Mouse (Mus musculus) cerebellum, postnatal 10 days (tissue): Measurements from ENCODE around the gene Hoxa7.
A peak's percentile ranks its signal among the peaks of the same experiment; 100 is the strongest.

Experiments
- DNase-seq, 2 experiments: peaks; one replicate each; pipeline ENCODE4 v3.0.0; 2021; ENCODE audit warnings: mixed read lengths in 2 of 2

The Hoxa7 gene

DNA sequence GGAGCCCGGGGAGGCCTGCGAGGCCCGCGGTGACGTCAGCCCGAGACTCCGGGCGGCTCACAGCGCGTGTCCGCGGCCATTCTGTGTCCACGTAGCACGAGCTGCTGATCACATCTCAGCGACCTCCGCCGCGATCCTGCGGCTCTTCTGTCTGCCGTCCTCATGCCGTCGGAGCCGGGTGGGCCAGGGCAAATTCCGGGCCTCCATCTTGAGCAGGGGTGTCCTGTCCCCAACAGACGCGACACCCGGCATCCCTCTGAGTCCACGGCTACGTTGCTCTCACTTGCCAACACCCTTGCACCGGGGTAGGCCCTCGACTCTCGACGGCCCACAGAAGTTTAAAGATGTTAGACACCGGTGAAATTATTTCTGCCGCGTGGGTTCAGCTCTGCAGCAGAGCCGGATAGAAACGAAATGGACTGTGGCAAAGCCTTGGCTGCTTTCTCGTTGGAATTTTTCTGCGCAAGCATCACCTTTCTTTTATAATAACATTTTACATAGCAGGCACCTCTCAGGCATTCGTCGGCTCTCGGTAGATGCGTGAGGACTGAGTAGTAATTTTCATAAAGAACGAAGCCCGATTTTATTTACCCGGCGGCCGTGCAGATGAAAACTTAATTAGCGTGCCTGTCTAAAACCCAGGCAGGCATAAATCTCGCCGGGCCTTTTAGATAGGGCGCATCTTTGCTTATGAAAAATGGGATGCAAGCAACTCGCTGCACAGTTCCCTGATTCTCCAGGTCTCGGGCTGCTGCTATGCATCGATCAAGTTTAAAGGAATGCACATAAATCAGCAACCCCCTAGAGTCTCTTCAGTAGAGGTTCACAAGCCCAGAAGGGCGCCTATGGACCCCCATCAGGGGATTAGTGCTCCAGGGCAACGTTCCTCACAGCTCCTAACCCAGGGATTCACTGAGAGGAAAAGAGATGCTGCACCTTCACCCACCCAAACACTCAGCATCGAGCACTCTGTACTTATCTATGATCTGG lies 32.2 kb upstream of the Hoxa7 start:
- DNase-seq, result peak in 1 of 2 experiments; percentile 62

DNA sequence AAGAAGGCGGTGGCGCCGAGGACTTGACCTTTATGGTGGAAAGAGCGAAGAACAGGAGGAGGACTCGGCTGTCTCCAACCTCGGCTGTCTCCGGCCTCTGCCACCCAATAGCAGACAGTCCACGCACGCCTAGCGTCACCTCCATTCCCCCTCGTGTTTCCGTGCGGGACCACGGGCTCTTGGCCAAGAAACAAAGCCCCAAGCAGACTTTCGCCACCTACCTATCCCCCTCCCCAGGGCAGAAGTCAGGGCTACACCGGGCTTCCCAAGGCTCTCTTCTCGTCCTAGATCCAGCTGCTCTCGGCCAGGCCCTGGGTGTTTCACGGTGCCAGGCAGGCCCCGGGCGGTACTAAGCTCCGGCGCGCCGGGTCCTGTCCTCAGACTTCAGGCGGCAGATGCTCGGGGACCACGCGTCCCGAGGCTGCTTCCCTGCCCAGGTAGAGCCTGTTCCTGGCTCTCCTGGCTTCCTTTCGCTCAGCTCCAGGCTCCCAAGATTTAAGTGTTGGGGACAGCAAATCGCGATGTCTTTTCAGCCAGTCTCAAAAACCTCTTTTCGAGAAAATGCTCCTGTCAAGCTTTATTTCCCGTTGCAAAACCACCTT lies 31.2 kb upstream of the Hoxa7 start:
- peak in 1 of 2 experiments; percentile 46 for DNase-seq

- DNase-seq, result no peak
Observed at GRCm38 (mm10) chr6:52252016-52252774, 30.5 kb upstream of the Hoxa7 start.

- no peak for DNase-seq
Observed at GRCm38 (mm10) chr6:52251177-52251879, 29.7 kb upstream of the Hoxa7 start.

- DNase-seq, result no peak
Observed at GRCm38 (mm10) chr6:52249826-52250225, 28.2 kb upstream of the Hoxa7 start.

- no peak for DNase-seq
Observed at GRCm38 (mm10) chr6:52249415-52249738, 27.7 kb upstream of the Hoxa7 start.

DNA sequence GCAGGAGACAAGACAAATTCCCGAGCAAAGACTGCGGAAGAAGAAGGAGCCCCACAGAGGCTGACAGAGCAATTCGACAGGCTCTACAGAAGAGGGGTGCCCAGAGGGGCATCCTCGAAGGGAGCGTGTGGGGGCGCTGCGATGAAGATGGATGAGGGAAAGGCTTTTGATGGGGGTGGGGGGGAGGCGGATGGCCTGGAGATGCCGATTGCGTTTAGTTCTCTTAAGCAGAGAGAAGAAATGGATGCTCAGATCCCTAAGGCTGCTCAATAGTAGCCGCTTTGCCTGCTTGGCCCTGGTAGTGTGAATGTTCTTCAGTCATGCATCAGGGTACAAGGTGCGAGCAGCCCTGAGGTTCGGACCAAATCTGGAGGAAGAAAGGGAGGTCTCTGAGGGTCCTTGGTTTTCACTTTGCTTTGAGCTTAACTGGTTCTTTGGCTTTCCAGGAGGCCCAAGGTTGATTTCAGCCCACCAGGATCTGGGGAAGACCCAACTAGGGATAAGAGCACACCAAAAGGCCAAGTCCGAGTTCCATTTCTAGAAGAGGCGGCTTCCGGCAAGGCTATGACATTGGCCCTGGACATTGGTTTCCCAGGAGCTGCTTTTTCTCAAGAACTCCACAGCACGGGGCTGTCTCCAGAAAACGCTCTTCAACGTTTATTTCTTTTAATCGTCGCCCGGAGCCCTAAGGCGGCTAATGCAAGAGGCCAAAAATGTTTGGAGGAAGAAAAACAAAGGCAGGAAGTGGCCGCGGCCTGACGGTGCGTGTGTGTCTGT lies 27.2 kb upstream of the Hoxa7 start:
- DNase-seq, result no peak

GRCm38 (mm10) chr6:52247766-52248637 lies 26.3 kb upstream of the Hoxa7 start:
- no peak for DNase-seq

GRCm38 (mm10) chr6:52246916-52247315 lies 25.3 kb upstream of the Hoxa7 start:
- no peak for DNase-seq

DNA sequence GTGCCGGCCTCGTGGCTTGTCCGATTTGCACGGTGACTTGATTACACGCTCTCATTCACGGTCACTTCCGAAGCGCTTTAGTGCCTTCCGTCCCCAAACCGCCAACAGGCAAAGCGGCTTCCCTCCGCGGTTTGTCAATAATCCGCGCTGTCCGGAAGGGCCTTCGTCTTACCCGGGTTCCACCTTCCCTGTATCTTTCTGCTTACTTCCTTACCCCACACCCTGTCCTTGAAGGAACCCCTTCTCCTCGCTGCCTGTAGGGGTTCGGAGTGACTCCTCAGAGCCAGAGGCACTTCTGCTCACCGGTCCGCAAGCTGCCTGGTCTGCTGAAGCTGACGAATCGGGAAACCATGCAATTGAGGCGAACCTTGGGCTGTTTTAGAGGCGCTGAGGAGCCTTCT lies 24.7 kb upstream of the Hoxa7 start:
- no peak for DNase-seq

- DNase-seq, result no peak
Observed at GRCm38 (mm10) chr6:52245757-52246142, 24.1 kb upstream of the Hoxa7 start, which contains the start of gene Hoxa11. TSS of gene Hoxa11 (minus strand) at chr6:52245810.

DNA sequence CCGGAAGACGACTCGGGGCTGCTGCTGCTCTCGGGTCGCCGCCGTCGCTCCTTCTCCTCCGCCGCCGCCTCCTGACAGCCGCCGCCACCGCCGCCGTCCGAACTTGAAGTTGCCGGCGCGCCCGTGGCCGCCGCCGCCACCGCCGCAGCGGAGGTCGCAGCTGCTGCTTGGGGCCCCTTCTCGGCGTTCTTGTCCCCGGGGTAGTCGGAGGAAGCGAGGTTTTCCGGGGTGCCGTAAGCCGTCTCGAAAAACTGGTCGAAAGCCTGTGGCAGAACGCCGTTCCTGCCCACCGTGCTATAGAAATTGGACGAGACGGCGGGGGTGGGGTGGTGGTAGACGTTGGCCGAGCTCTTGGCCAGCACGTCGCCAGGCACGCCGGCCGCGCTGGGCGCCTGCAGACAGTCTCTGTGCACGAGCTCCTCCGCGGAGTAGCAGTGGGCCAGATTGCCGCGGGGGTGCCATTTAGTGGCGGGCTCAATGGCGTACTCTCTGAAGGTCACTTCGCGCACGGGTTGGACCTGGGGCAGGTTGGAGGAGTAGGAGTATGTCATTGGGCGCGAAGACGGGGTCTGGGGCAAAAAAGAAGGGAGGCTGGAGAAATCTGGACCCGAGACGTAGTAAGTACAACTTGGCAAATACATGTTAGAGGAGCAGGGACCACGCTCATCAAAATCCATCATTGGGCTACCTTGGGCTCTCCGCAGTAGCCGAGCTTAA lies 23.5 kb upstream of the Hoxa7 start:
- DNase-seq, result no peak

DNA sequence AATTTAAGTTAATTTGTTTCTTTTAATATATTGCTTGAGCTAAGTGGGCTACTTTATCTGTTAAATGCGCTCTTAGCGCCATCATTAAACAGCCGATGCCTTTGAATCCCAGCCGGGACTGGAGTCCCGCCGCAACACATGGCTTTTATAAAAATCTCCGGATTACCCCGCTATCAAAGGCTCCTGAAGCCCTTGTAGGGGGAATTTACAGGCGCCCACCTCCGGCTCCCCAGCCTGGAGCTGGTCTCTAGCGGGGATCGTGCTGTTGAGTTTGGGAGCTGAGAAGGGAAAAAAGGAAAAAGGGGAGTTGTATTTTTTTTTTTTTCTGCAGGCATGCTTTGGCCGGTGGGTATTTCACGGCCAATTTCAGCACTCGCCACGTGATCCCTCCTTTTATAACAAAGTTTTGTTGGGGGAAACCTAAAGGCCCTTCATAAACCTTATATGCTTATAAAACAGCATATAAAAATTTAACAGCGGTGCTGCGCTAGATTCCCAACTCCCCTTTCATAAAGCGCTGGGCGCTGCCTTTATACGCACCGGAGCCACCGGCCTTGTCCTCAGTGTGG lies 22.9 kb upstream of the Hoxa7 start:
- no peak for DNase-seq

- DNase-seq, result no peak
Observed at GRCm38 (mm10) chr6:52243681-52244121, 22.0 kb upstream of the Hoxa7 start.

GRCm38 (mm10) chr6:52242801-52243332 lies 21.2 kb upstream of the Hoxa7 start:
- DNase-seq, result no peak

- DNase-seq, result no peak
Observed at GRCm38 (mm10) chr6:52241001-52241621, 19.5 kb upstream of the Hoxa7 start.

- peak; percentile 76 to 78 for DNase-seq
Observed at GRCm38 (mm10) chr6:52240389-52241000, 18.8 kb upstream of the Hoxa7 start, which contains the start of gene Hoxa10. TSS of gene Hoxa10 (minus strand) at chr6:52240854.

DNA sequence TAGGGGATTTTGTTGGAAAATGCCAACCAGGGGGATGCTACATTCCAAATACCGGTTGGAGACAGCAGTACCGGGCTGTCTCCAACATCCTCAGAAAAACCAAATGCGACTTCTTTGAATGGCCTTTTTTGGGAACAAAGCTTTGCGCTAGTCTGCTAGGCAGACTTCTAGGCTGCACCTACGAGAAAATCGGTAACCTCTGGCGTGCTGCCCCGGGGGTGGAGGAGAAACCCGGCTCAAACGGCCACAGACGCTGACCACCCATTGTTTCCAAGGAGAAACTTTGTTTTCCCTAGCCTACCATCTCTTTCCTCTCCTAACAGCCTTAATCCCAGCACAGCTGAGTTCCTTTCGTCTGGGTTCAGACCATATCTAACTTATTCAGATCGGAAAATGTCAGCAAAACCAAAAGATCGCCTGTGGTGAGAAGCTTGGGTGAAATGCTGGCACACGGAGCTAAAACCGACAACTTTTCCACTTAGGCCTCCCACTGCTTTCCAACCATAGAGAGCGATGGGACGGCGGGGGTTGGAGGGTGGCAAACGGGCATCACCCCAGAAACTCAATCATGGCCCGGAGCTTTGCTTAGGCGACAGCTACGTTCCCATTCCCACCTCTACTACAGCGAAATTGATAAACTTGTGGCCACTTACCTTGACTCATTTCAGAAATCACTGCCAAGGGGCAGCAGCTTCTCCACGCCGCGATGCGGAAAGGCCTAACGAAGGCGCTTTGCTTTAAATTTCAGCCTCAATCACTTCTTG lies 18.2 kb upstream of the Hoxa7 start:
- no peak for DNase-seq
